In the genomic region with DNA sequence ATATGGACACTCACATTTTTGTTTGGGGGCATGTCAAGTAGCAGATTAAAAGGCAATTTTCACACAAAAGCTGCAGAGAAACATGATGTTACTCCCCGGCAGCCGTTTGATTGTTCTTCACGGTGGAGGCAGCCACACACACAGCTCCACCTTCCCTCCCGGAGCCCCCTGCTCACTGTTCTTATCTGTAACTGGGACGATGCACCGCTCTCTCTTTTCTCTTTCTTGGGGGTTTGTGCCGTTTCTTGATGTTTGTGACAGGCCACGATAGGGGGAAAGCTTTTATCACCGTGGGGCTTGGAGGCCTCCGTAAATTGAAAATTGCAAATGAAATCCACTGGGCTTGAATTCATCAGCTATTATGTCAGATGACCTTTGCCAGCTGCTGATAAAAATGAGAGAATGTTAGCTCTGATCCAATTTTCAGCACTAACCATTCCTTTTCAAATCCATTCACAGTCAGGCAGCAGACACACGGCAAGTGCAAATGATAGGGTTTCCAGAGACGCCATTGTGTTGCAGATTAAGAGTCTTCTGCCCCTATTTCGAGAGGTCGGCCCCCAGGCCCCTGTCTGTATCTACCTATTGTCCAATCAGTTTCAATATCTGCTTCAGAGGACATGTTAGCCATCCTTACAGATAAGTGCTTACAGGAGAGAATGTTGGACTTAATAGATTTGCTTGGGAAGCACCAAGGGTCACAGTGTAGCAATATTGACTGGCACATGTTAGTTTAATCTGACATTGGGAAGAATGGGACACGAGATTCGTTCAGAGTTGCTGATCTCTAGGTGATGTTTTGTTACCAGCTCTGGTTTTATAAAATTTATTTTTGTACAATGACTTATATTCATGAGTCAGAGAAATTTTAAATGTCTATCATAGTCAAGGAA, we compare ENCODE assay signal across 20 mouse cellular contexts.
DNase-seq lines count a peak whose midpoint lies in the region; ATAC-seq and TF ChIP-seq lines count a peak whose summit lies in the region.
"Had no signal": no experiment of that assay in that cellular context is flagged by ENCODE, and none has a peak within 500 bp of the region (broad histone marks: within the 10 kb centered on the region; RNA-seq: fewer than 3 reads in every experiment).

No protein-coding gene starts in this region.

- H3K9me3 ChIP-seq in heart, embryonic 11.5 days (replicated peaks; ENCODE audit: control insufficient read depth, low read length): no peaks in the 10 kb centered on the region
- no peaks in the 10 kb centered on the region for H3K9me3 ChIP-seq in neural tube, embryonic 11.5 days (ENCODE audit: control insufficient read depth, low read length)
- no peaks in the 10 kb centered on the region for H3K9me3 ChIP-seq in hindbrain, embryonic 15.5 days
- no peaks in the 10 kb centered on the region for H3K9me3 ChIP-seq in limb, embryonic 10.5 days (replicated peaks)
- H3K9me3 ChIP-seq: liver, embryonic 15.5 days had no signal

- no peak overlapping the region for H3K4me3 ChIP-seq in heart, embryonic 11.5 days (ENCODE audit: low read depth, low read length)
- H3K4me3 ChIP-seq in heart, adult 2 months: no peak overlapping the region
- no peak overlapping the region for H3K4me3 ChIP-seq in neural tube, embryonic 11.5 days (ENCODE audit: low read depth, low read length)
- H3K4me3 ChIP-seq in hindbrain, embryonic 15.5 days: no peak overlapping the region
- H3K4me3 ChIP-seq in limb, embryonic 10.5 days: no peak overlapping the region
- H3K4me3 ChIP-seq: liver, embryonic 15.5 days had no signal

- peak overlapping the region; percentile 44 for H3K4me2 ChIP-seq in heart, embryonic 11.5 days
- peak overlapping the region; percentile 1; the same call in 1 of the 2 replicates for H3K4me2 ChIP-seq in neural tube, embryonic 11.5 days (ENCODE audit: low read depth)
- peak overlapping the region; percentile 24; the same call in 1 of the 2 replicates for H3K4me2 ChIP-seq in hindbrain, embryonic 15.5 days
- H3K4me2 ChIP-seq: liver, embryonic 15.5 days had no signal

- H3K79me2 ChIP-seq in heart, adult 2 months (replicated peaks; ENCODE audit: control insufficient read depth, insufficient read depth, low read length): no peaks in the 10 kb centered on the region

- H3K27ac ChIP-seq in heart, embryonic 11.5 days (ENCODE audit: low read depth, low read length): no peak overlapping the region
- no peak overlapping the region for H3K27ac ChIP-seq in heart, adult 2 months
- no peak overlapping the region for H3K27ac ChIP-seq in neural tube, embryonic 11.5 days (ENCODE audit: low read depth, low read length)
- no peak overlapping the region for H3K27ac ChIP-seq in hindbrain, embryonic 15.5 days (replicated peaks)
- H3K27ac ChIP-seq in limb, embryonic 10.5 days: no peak overlapping the region
- H3K27ac ChIP-seq: liver, embryonic 15.5 days; stomach, postnatal 0 days had no signal

- TF ChIP-seq CTCF in heart, adult 2 months (IDR thresholded peaks at IDR 0.05): no peak

- no peaks in the 10 kb centered on the region for H3K36me3 ChIP-seq in heart, embryonic 11.5 days (ENCODE audit: control insufficient read depth, insufficient read depth, low read length)
- no peaks in the 10 kb centered on the region for H3K36me3 ChIP-seq in heart, adult 2 months (ENCODE audit: control insufficient read depth, insufficient read depth, low read length)
- H3K36me3 ChIP-seq in neural tube, embryonic 11.5 days (ENCODE audit: control insufficient read depth, insufficient read depth, low read length): no peaks in the 10 kb centered on the region
- H3K36me3 ChIP-seq in hindbrain, embryonic 15.5 days: no peaks in the 10 kb centered on the region
- no peaks in the 10 kb centered on the region for H3K36me3 ChIP-seq in limb, embryonic 10.5 days
- H3K36me3 ChIP-seq: G1E; liver, embryonic 15.5 days had no signal

- DNase-seq in heart, adult 2 months: no peak
- no peak for DNase-seq in neural tube, embryonic 11.5 days (ENCODE audit: low spot score)
- no peak for DNase-seq in neural tube, embryonic 10.5 days (ENCODE audit: extremely low spot score, low spot score)
- peak; percentile 27 for DNase-seq in retina, postnatal 1 day
- DNase-seq in limb, embryonic 10.5 days (ENCODE audit: low spot score): no peak
- no peak for DNase-seq in spleen, postnatal 36 days (ENCODE audit: low spot score in 2 of 2)
- DNase-seq: adrenal gland, adult 2 months; cerebellum, adult 18-20 months; gastrocnemius, postnatal 14 days; heart, postnatal 36 days; kidney, adult 8-10 months; kidney, postnatal 4 days; left cerebral cortex, postnatal 4 days; lung, postnatal 4 days; thymus, postnatal 25 days had no signal

- ATAC-seq in heart, embryonic 11.5 days (replicated peaks; ENCODE audit: insufficient number of reproducible peaks, low FRiP score, low TSS enrichment): no peak
- ATAC-seq in neural tube, embryonic 11.5 days (ENCODE audit: insufficient read depth, low FRiP score, low TSS enrichment): no peak
- no peak; the same call in 1 of the 2 replicates for ATAC-seq in hindbrain, embryonic 15.5 days (ENCODE audit: low FRiP score, low read depth)

- WGBS in heart, embryonic 11.5 days (ENCODE audit: insufficient replicate concordance): 28% methylated on average over 16 of the region's 16 CpGs
- 33% methylated on average over 16 of the region's 16 CpGs for WGBS in heart, adult 2 months
- 51% methylated on average over 16 of the region's 16 CpGs for WGBS in neural tube, embryonic 11.5 days
- 19% methylated on average over 16 of the region's 16 CpGs for WGBS in hindbrain, embryonic 15.5 days
- WGBS in limb, embryonic 10.5 days: 72% methylated on average over 16 of the region's 16 CpGs

- H3K9ac ChIP-seq in heart, embryonic 11.5 days (ENCODE audit: low read depth, low read length): no peak overlapping the region
- H3K9ac ChIP-seq in heart, adult 2 months (ENCODE audit: low read depth, low read length): no peak overlapping the region
- H3K9ac ChIP-seq in neural tube, embryonic 11.5 days (ENCODE audit: low read length): no peak overlapping the region
- H3K9ac ChIP-seq in hindbrain, embryonic 15.5 days: no peak overlapping the region
- H3K9ac ChIP-seq: liver, embryonic 15.5 days had no signal

- intact Hi-C loops in heart, adult 2 months (cut with DNase I): no loop called here

- H3K4me1 ChIP-seq in heart, embryonic 11.5 days (ENCODE audit: control insufficient read depth, insufficient read depth, low read length): peaks cover 4% of the 10 kb centered on the region; the same call in 1 of the 2 replicates
- no peaks in the 10 kb centered on the region for H3K4me1 ChIP-seq in heart, adult 2 months (ENCODE audit: control insufficient read depth, insufficient read depth, low read length)
- H3K4me1 ChIP-seq in neural tube, embryonic 11.5 days (ENCODE audit: control insufficient read depth, insufficient read depth, low read length): peaks cover 10% of the 10 kb centered on the region
- H3K4me1 ChIP-seq in hindbrain, embryonic 15.5 days (replicated peaks): peaks cover 19% of the 10 kb centered on the region
- H3K4me1 ChIP-seq in limb, embryonic 10.5 days: no peaks in the 10 kb centered on the region
- H3K4me1 ChIP-seq: liver, embryonic 15.5 days had no signal

- no peaks in the 10 kb centered on the region for H3K27me3 ChIP-seq in heart, embryonic 11.5 days (ENCODE audit: control insufficient read depth, insufficient read depth, low read length)
- H3K27me3 ChIP-seq in heart, adult 2 months (ENCODE audit: control insufficient read depth, insufficient read depth, low read length): no peaks in the 10 kb centered on the region
- H3K27me3 ChIP-seq in neural tube, embryonic 11.5 days (ENCODE audit: control insufficient read depth, insufficient read depth, low read length): no peaks in the 10 kb centered on the region
- no peaks in the 10 kb centered on the region for H3K27me3 ChIP-seq in hindbrain, embryonic 15.5 days
- 0 out of 2 replicates have a peak, but pooled peaks cover 7% of the 10 kb centered on the region for H3K27me3 ChIP-seq in limb, embryonic 10.5 days (ENCODE audit: low read depth, poor library complexity, severe bottlenecking)
- H3K27me3 ChIP-seq: liver, embryonic 15.5 days had no signal

- TF ChIP-seq POLR2A in heart, adult 2 months (IDR thresholded peaks at IDR 0.05; ENCODE audit: insufficient read depth, low read depth, low read length): no peak

- TF ChIP-seq EP300 in heart, adult 2 months (IDR thresholded peaks at IDR 0.05; ENCODE audit: insufficient read depth, low read depth, low read length): no peak
